Mouse (Mus musculus) mouse embryonic stem cell (cell line): ENCODE results near the gene Grik4.
"Not testable (repeated sequence)": the region's sequence is repeated elsewhere in the genome, so short reads cannot be mapped to it uniquely, and the experiment has no call there.

ENCODE experiments used
- in situ Hi-C, 2 experiments: fragments of 300-500 bp; cut with MboI; formaldehyde crosslinking; loops; 1 replicate in 1 of 2; 3 replicates in 1 of 2; pipeline ENCODE4 v1.14.3; 2019 to 2020; ENCODE audit warnings: low sequenced_read_pairs in 2 of 2, low pct_unique_long_range_greater_than_20kb in 1 of 2, mixed read lengths in 1 of 2; ENCODE audit not compliant: unreplicated experiment in 1 of 2

The Grik4 gene

GRCm38 (mm10) chr9:42785173-42785830 lies 159.0 kb downstream of the Grik4 start:
- in situ Hi-C loops = loop anchor here in 1 of 2 experiments (10.0 kb wide), 1 partner anchor 139 kb away; no protein-coding TSS in a partner anchor

GRCm38 (mm10) chr9:42783248-42783903 lies 160.9 kb downstream of the Grik4 start:
- in situ Hi-C loops = loop anchor here in 1 of 2 experiments (10.0 kb wide), 1 partner anchor 141 kb away; no protein-coding TSS in a partner anchor

DNA sequence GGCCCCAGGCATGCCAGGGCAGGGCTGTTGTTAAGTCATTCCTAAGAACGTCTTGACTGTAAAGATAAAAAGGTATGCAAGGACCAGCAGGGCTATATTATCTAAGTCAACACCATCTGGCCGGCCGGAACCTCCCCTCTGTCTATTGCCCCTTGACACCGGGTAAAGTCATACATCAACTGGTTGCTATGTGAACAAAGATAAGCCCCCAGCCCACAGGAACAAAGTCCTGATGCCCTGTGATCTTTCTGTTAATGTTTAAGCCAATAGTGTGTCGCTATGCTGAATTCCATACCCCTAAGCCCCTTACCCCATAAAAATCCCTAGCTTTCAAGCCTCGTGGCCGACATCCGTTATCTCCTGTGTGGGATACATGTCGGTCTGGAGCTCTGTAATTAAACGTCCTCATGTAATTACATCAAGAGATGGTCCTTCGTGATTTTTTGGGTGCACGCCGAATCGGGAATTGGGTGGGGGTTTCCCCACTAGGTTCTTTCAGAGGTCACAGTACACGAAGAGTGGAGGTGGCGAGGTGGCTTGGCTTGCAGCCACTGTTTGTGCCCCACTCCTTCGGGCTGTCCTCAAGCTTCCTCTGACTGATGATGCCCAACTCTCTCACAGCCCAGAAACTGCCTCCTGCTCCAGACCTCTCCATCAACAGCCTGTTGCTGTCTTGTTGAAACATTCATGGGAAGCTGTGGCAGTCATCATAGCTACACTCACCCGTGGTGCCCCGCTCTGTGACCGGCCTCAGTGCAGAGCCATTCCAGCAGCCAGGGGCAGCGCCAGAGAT lies 165.6 kb downstream of the Grik4 start:
- in situ Hi-C loops = not testable (repeated sequence)

GRCm38 (mm10) chr9:42777913-42778312 lies 166.4 kb downstream of the Grik4 start:
- in situ Hi-C loops = no loop called here

DNA sequence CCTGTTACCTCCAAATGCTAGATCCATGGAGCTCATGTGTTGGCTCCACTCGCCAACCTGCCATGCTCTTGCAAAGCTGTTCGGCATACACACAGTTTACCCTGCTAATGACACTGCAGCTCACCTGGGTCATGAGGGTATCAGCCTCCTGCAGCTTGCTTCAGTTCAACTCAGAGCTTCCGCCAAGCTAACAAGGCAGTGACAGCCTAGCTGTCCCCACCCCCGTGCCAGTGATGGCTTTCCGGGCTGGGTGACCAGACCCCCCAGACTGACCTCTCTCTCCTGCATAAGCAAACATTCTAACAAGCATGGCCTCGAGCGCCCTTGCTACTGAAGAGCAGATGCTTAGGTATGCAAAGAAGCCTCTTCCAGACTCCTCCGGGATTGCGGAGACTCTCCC lies 167.5 kb downstream of the Grik4 start:
- in situ Hi-C loops = no loop called here

DNA sequence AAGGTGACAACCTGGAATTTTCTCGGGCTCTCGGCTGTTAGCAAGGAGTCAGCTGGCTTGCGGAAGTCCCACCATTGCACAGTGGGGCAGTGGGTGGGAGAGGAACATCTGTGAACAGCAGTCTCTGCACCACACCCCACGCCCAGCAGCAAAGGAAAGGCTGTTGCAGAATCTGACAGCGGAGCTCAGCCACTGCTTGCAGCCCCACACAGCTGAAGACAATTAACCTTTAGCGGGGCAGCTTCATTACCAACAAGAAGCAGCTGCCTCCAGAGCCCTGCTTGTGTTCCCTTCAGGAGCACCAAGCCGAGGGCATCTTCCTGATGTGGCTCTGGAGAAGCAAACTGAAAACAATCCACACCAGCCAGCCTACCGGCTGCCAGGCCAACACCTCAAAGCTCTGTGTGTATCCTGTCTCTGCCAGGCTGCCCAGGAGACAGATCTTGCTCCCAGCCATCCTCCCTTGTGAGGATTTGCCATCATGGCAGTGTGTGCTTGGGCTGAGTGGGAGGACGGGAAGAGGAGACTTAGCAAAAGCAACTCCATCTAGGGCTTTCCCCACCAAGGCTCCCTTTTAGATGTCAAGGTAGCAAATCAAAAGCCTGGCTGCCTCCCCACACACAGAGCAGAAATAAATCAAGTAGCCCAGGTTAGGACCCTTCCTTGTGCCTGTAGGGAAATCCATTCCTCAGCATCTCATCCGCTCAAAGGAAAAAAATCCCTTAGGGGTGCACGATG lies 179.3 kb downstream of the Grik4 start:
- in situ Hi-C loops = no loop called here

GRCm38 (mm10) chr9:42758682-42759205 lies 185.5 kb downstream of the Grik4 start:
- in situ Hi-C loops = no loop called here

DNA sequence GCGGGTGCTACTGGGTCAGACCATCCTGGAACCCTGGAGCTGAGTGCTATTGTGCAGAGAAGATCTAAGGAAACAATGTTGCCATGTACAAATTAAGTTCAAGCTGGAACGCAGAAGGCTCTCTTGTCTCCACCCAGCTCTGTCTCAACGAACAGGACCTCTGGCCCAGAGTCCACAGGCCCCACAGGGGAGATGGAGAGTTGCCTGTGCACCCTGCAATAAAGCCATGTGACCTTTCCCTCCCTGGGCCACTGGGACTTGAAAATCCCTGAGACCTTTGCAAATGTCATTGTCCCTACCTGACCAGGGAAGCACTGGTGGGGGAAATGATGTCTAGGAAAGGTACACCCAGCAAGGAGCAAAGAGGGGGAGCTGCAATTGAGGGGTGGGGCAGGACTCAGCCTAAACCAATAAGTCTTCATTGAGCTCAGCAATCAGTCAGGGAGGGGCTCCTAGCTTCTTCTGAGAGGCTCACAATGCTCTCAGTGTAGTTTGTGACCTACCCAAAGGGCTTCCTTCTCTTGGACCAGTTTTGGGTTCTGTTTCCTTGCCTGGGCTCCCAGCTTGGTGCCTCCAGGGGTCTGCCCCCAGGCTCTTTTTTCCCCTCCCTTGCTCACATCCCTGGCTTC lies 187.2 kb downstream of the Grik4 start:
- in situ Hi-C loops = no loop called here

DNA sequence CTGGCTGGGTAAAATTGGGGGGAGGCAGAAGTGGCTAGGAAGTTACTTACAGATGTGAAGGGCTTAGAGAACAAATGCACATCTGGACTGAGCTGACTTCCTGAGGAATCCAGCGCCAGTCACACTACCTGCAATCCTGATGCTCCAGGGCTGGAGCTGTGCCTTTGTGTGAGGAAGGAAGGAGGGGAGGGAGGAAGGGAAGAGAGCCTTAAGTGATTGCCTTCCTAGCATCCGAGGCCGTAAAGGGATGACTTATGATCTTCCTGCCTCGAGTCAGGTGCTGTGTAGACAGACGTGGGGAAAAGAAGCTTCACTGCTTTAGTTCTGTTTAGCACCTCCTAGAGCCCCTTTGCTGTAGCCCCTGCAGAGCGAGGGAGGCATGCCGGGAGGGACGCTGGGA lies 189.6 kb downstream of the Grik4 start:
- in situ Hi-C loops = no loop called here

DNA sequence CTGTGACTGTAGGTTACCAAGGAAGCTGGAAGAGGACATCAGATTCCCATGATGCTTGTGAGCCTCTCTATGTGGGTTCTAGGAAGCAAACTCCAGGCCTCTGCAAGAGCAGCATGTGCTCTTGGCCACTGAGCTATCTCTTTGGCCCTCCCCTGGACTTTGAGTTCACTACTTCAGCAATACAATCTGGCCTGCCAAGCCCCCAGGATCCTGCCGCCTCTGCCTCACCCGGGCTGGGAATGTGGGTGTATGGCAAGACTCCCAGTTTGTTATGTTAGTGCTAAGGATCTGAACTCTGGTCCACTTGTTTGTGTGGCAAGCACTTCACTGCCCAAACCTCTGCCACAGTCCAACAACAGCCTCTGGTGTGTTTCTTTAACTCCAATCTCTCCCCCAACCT lies 193.1 kb downstream of the Grik4 start:
- in situ Hi-C loops = no loop called here

- in situ Hi-C loops = no loop called here
Observed at GRCm38 (mm10) chr9:42750176-42750575, 194.1 kb downstream of the Grik4 start.

DNA sequence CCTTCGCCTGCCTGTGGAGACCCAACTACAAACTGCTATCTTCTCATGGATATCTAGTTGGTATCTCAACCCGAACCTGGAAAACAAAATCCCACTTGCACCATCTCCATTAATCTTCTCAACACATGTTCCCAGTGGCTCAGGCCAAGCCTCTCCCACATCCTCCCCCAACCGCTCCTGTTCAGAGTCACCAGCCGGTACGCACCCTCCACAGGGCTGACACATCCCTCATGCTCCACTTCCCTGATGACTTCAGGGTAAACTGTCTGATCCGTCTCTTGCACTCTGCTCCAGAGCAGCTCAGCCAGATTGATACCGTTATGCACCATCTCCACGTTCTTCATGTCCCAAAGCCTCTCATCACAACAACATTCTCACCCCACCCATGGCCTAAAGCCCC lies 198.3 kb downstream of the Grik4 start:
- in situ Hi-C loops = no loop called here

DNA sequence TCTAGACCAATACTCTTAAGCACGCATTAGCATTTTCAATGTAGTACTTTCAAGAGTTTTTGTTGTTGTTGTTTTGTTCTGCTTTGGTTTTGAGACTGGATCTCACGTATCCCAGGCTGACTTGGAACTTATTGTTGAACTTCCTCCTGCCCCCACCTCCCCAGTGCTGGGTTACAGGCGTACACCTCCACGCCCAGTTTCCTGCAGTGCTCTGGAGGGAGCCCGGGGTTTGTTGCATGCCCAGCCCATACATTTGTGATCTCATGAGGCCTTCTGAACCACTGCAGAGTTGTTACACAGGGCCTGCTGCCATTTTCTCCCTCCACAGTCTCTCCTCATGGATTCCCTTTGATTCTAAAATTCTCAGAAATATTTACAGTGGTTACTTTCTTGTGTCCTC lies 201.9 kb downstream of the Grik4 start:
- in situ Hi-C loops = no loop called here

DNA sequence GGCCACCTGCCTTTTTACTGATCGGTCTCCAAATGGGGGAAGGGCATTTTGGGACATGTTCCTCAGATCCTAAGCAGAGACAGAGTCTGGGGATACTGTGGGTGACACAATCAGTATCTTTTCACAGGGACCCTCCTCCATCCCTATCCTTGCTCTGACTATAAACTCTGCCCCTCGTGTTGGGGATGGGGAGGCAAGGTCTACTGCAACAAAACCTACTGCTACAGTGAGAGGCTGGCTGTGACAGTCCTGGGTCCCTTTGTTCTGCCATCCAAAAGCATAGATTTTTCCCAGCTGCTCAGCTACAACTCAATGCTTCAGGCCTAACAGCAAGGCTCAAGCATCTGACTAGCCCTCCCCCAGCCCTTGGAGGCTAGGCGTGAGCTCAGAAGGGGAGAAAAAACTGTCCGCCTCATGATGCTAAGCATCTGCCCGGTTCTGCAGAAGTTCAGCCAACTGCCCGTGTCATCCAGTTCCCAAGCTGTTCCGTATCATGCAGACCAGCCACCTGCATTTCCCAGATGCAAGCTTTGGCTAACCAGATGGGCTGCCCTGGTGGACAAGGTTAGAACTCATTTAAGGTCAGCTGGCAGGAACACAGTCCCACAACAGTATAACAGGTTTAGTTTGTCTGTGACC lies 207.5 kb downstream of the Grik4 start:
- in situ Hi-C loops = no loop called here

GRCm38 (mm10) chr9:42735086-42735485 lies 209.2 kb downstream of the Grik4 start:
- in situ Hi-C loops = no loop called here

GRCm38 (mm10) chr9:42732731-42733318 lies 211.5 kb downstream of the Grik4 start:
- in situ Hi-C loops = no loop called here

GRCm38 (mm10) chr9:42728472-42728871 lies 215.8 kb downstream of the Grik4 start:
- in situ Hi-C loops = no loop called here
